Mouse (Mus musculus): Measurements from ENCODE around the gene St6galnac1.

GRCm38 (mm10) chr11:116822215-116822614, 46.9 kb upstream of the St6galnac1 start:
- no peak for TF ChIP-seq CTCF (IDR thresholded peaks at IDR 0.05; ENCODE audit: control insufficient read depth, insufficient read depth, insufficient replicate concordance, low read depth, low read length)
- TF ChIP-seq POLR2A (IDR thresholded peaks at IDR 0.05; ENCODE audit: control insufficient read depth, low read depth, low read length): no peak
